Mouse (Mus musculus): Measurements from ENCODE around the gene Tmtc1.

DNA sequence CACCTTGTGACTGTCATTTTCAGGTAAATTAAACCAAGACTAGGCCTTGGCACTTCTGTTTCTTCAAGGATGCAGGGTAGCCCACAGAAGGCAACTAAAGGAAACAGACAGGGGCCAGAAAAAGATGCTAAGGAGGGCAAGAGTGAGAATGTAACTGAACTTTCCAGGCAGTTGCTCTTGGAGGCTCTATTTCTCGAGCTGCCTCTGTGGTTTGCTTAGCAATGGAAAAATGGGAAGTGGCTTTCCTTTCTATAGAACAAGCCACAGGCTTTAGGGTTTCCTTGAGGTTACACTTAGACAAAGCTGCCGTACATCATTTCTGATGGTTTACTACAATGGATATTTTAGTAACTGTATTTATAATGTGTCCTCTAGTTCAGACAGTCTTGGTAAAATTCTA lies 102.4 kb downstream of the Tmtc1 start:
- TF ChIP-seq POLR2A (IDR thresholded peaks at IDR 0.05; ENCODE audit: extremely low read depth, insufficient read depth, low read length) = no peak
- no peak for TF ChIP-seq CTCF (IDR thresholded peaks at IDR 0.05; ENCODE audit: low read depth, low read length)

Data from liver, adult 2 months (tissue).